Mouse (Mus musculus) forebrain, embryonic 16.5 days (tissue): ENCODE results near the gene Caln1. TPM values are rescaled to one million over a fixed set of nuclear protein-coding genes. Genes with fewer than 3 reads are reported as not detected.
A peak's percentile ranks its signal among the peaks of the same experiment; 100 is the strongest.

Experiments used
- ATAC-seq: fragments of 200-750 bp; cut with Nextera tagmentation; 2 replicates; pipeline ENCODE4 v1.8.0; 2017; ENCODE audit warnings: mild to moderate bottlenecking, moderate library complexity
- H3K27ac ChIP-seq: fragments of 300-500 bp; sonication (generic); 2 replicates; pipeline ENCODE4 v1.5.1; 2014; ENCODE audit warnings: low read length, control low read depth
- H3K27me3 ChIP-seq: fragments of 300-500 bp; sonication (generic); replicated peaks from 2 replicates; pipeline ENCODE4 v1.6.1; 2014; ENCODE audit warnings: low read length; ENCODE audit not compliant: control insufficient read depth, insufficient read depth
- H3K36me3 ChIP-seq: fragments of 300-500 bp; sonication (generic); 2 replicates; pipeline ENCODE4 v1.6.1; 2014; ENCODE audit not compliant: control insufficient read depth, insufficient read depth
- H3K4me1 ChIP-seq: fragments of 300-500 bp; sonication (generic); replicated peaks from 2 replicates; pipeline ENCODE4 v1.6.1; 2014; ENCODE audit warnings: low read length; ENCODE audit not compliant: control insufficient read depth, insufficient read depth
- H3K4me2 ChIP-seq: fragments of 300-500 bp; sonication (generic); 2 replicates; pipeline ENCODE4 v1.6.1; 2014; ENCODE audit warnings: mild to moderate bottlenecking, low read length, control low read depth
- H3K4me3 ChIP-seq: fragments of 300-500 bp; sonication (generic); replicated peaks from 2 replicates; pipeline ENCODE4 v1.5.1; 2014; ENCODE audit warnings: mild to moderate bottlenecking, low read length, control low read depth
- H3K9ac ChIP-seq: fragments of 300-500 bp; sonication (generic); replicated peaks from 2 replicates; pipeline ENCODE4 v1.6.1; 2014; ENCODE audit warnings: low read depth, low read length, control low read depth
- H3K9me3 ChIP-seq: fragments of 300-500 bp; sonication (generic); 2 replicates; pipeline ENCODE4 v1.6.1; 2016; ENCODE audit warnings: low read length; ENCODE audit not compliant: control insufficient read depth
- WGBS: fragments of 180-500 bp; shearing (Covaris S2); extraction: QIAGEN DNeasy Blood & Tissue Kit; methylation state at CpG from one replicate; pipeline ENCODE4 v1.1.7; 2014; 5-methylcytosine and 5-hydroxymethylcytosine counted together
- polyA plus RNA-seq: library from polyadenylated mRNA; unstranded; fragments of >200 nt; fragmentation: Nextera tagmentation; extraction: Ambion mirVana; gene quantifications from 2 replicates; pipeline ENCODE4 v1.2.1, GENCODE M21; 2015

Caln1 gene
- polyA plus RNA-seq, 1 experiment from 2014 or later, result 24.4 TPM

DNA sequence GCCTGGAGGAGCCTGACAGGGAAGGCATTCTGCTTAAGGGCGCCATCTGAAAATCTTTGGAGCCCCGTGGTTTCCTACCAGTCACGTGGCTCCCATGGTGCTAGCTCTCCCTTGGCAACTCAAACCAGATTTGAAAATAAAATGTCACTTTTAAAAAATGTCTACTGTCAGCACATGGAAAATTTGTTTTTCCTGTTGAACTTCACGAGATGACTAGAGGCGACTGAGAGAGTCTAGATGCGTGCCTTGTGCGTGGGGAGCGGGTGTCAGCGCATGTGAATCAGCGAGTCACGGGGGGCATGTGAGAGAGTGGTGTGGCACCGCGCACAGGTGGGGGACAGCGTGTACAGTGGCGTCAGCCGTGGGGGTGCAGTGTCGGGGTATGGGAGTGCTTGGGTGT is 42.3 kb downstream of the Caln1 start:
- Histone ChIP-seq H3K27ac (no peak overlapping the region), H3K4me1 (no peaks in the 10 kb centered on the region), H3K9me3 (no peaks in the 10 kb centered on the region), H3K4me2 (no peak overlapping the region), H3K36me3 (no peaks in the 10 kb centered on the region), H3K27me3 (no peaks in the 10 kb centered on the region), H3K9ac (no peak overlapping the region), H3K4me3 (no peak overlapping the region)
- WGBS, result 94% methylated on average over 17 of the region's 17 CpGs
- no peak for ATAC-seq

DNA sequence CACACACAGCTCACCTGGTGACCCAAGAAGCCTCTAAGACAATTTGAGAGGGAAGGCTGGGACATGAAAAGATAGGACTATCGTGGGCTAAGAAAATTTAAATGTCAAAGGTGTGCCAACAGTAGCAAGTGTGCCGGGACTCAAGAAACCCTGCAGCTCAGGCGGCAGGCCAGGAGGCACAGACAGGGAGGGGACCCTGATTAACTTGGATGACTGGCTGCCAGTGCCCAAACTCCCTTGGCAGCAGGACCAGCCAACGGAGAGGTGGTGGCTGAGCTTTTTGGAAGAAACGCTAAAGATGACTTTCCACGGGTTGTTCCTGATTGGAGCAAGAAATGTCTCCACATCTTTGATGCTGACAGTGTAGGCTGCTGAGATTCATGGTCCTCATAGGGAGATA is 78.2 kb downstream of the Caln1 start:
- WGBS, result 28% methylated on average over 6 of the region's 6 CpGs
- Histone ChIP-seq H3K4me1 (peaks cover 14% of the 10 kb centered on the region), H3K9ac (no peak overlapping the region), H3K4me3 (no peak overlapping the region), H3K27ac (no peak overlapping the region), H3K9me3 (no peaks in the 10 kb centered on the region), H3K4me2 (no peak overlapping the region), H3K27me3 (peaks cover 17% of the 10 kb centered on the region), H3K36me3 (no peaks in the 10 kb centered on the region)
- no peak for ATAC-seq

GRCm38 (mm10) chr5:130448491-130448890 is 79.2 kb downstream of the Caln1 start:
- Histone ChIP-seq H3K36me3 (no peaks in the 10 kb centered on the region), H3K4me2 (peak overlapping the region; percentile 95), H3K27me3 (peaks cover 17% of the 10 kb centered on the region), H3K9ac (peak overlapping the region; percentile 72), H3K4me1 (peaks cover 14% of the 10 kb centered on the region), H3K4me3 (peak overlapping the region; percentile 68), H3K27ac (peak overlapping the region; percentile 41), H3K9me3 (no peaks in the 10 kb centered on the region)
- WGBS, result under 1% methylated on average over 20 of the region's 20 CpGs
- ATAC-seq, result peak; percentile 54

GRCm38 (mm10) chr5:130448931-130449856 is 79.9 kb downstream of the Caln1 start:
- H3K36me3 ChIP-seq, result no peaks in the 10 kb centered on the region
- H3K9me3 ChIP-seq, result no peaks in the 10 kb centered on the region
- peak overlapping the region; percentile 72 for H3K9ac ChIP-seq
- peak overlapping the region; percentile 68 for H3K4me3 ChIP-seq
- H3K27ac ChIP-seq, result peak overlapping the region; percentile 41
- WGBS, result under 1% methylated on average over 72 of the region's 77 CpGs
- ATAC-seq, result peak; percentile 83
- H3K4me2 ChIP-seq, result peak overlapping the region; percentile 95
- peaks cover 17% of the 10 kb centered on the region for H3K27me3 ChIP-seq
- peaks cover 14% of the 10 kb centered on the region for H3K4me1 ChIP-seq

DNA sequence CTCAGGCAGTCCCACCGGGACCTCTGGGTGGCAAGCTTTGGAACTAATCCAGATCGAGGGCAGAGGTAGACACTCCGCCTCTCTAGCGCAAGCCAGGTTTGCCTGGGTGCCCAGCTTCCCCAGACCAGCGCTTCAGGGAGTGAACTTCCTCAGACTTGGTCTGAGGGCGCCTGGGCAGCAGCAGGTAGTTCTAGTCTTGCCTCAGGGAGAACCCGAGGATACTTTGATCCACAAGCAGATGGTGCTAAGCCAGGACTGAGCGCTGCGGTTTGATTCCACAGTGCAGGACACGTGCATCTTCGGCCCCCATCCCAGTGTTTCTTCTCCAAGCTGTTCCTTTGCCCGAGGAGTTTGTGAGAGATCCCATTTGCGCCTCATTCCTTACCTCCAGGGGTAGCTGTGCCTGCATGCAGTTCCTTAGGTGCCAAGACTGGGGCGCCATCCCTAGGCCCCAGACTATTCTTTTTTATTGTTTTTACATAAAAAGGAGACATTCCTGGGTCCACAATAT is 80.8 kb downstream of the Caln1 start:
- Histone ChIP-seq H3K4me2 (peak overlapping the region; percentile 95), H3K9ac (peak overlapping the region; percentile 72), H3K9me3 (no peaks in the 10 kb centered on the region), H3K27ac (no peak overlapping the region), H3K4me1 (peaks cover 14% of the 10 kb centered on the region), H3K4me3 (peak overlapping the region; percentile 68), H3K27me3 (peaks cover 17% of the 10 kb centered on the region), H3K36me3 (no peaks in the 10 kb centered on the region)
- no peak for ATAC-seq
- WGBS, result 3% methylated on average over 14 of the region's 14 CpGs

- Histone ChIP-seq H3K4me2 (no peak overlapping the region), H3K4me1 (no peaks in the 10 kb centered on the region), H3K4me3 (no peak overlapping the region), H3K9me3 (no peaks in the 10 kb centered on the region), H3K27ac (no peak overlapping the region), H3K27me3 (no peaks in the 10 kb centered on the region), H3K36me3 (no peaks in the 10 kb centered on the region), H3K9ac (no peak overlapping the region)
- ATAC-seq, result no peak
- WGBS, result 80% methylated on average over 7 of the region's 7 CpGs
Measured at GRCm38 (mm10) chr5:130458076-130458475, 88.8 kb downstream of the Caln1 start.

DNA sequence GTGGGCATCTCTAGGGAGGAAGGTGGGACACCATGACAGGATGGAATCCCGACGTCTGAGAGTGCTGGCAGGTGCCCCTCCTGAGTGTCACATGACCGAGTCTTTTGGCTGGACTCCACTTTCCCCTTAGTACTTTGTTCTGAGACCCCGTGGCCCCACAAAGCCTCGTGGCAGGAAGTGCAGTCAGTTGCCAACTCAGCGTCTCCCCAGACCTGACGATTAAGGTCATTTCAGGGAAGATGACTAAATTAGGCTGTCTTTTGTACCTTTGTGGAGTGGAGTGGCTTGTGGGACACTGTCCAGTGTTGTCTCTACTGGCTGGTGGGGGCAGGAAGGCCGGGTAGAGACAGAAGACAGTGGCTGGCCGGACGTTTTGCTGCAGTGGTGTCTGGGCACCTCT is 103.0 kb downstream of the Caln1 start:
- no peak for ATAC-seq
- Histone ChIP-seq H3K36me3 (no peaks in the 10 kb centered on the region), H3K27ac (no peak overlapping the region), H3K4me2 (no peak overlapping the region), H3K4me3 (no peak overlapping the region), H3K4me1 (no peaks in the 10 kb centered on the region), H3K9me3 (no peaks in the 10 kb centered on the region; the same call in 1 of the 2 replicates), H3K27me3 (no peaks in the 10 kb centered on the region), H3K9ac (no peak overlapping the region)
- WGBS, result 69% methylated on average over 10 of the region's 10 CpGs

DNA sequence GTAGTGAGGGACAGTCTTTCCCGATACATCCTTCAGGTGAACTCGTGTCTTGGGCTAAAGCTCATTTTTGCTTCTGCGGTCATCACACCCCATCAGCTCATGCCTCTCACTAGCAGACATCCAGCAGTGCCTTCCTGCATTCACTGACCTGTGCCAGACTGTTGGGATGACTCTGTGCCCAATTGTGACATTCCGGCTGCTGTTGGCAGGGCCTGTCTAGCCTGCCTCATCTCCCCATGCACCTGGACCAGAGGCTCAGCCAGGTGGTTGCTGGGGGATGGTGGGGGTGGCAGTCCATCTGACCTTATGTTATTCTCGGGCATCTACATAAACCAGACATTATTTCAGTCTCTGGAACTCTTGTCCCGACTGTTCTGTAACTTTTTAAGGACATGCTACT is 105.6 kb downstream of the Caln1 start:
- no peaks in the 10 kb centered on the region for H3K27me3 ChIP-seq
- H3K4me2 ChIP-seq, result no peak overlapping the region
- no peak overlapping the region for H3K9ac ChIP-seq
- no peaks in the 10 kb centered on the region for H3K4me1 ChIP-seq
- no peak overlapping the region for H3K4me3 ChIP-seq
- ATAC-seq, result no peak
- no peaks in the 10 kb centered on the region for H3K36me3 ChIP-seq
- no peak overlapping the region for H3K27ac ChIP-seq
- H3K9me3 ChIP-seq, result no peaks in the 10 kb centered on the region
- WGBS, result 85% methylated on average over 6 of the region's 6 CpGs

- Histone ChIP-seq H3K4me3 (no peak overlapping the region), H3K9ac (no peak overlapping the region), H3K4me1 (no peaks in the 10 kb centered on the region), H3K4me2 (no peak overlapping the region), H3K9me3 (no peaks in the 10 kb centered on the region), H3K27ac (no peak overlapping the region), H3K27me3 (no peaks in the 10 kb centered on the region), H3K36me3 (no peaks in the 10 kb centered on the region)
- ATAC-seq, result no peak
- 55% methylated on average over 12 of the region's 12 CpGs for WGBS
Measured at GRCm38 (mm10) chr5:130476741-130477140, 107.5 kb downstream of the Caln1 start.
